Mouse (Mus musculus): ENCODE measurements at regions not wholly inside any gene's neighbourhood (a gene's known extent, or its start where the extent isn't known, plus 50 kb on each side); places are given as distances from the start of the nearest gene placed in this dataset.

GRCm38 (mm10) chr4:72524100-72524499 lies 323.4 kb upstream of the Tle1 start:
- ATAC-seq (replicated peaks; ENCODE audit: low read depth, poor library complexity, severe bottlenecking), result no peak

GRCm38 (mm10) chr4:72511220-72511619 lies 310.5 kb upstream of the Tle1 start:
- ATAC-seq (replicated peaks; ENCODE audit: low read depth, poor library complexity, severe bottlenecking), result no peak

- ATAC-seq (replicated peaks; ENCODE audit: low read depth, poor library complexity, severe bottlenecking), result no peak
Observed at GRCm38 (mm10) chr4:72481748-72482147, 281.0 kb upstream of the Tle1 start.

GRCm38 (mm10) chr4:72480535-72480934 lies 279.8 kb upstream of the Tle1 start:
- no peak for ATAC-seq (replicated peaks; ENCODE audit: low read depth, poor library complexity, severe bottlenecking)

- no peak for ATAC-seq (replicated peaks; ENCODE audit: low read depth, poor library complexity, severe bottlenecking)
Observed at GRCm38 (mm10) chr4:72469236-72469875, 268.6 kb upstream of the Tle1 start.

GRCm38 (mm10) chr4:72444177-72444770 lies 243.6 kb upstream of the Tle1 start:
- ATAC-seq (replicated peaks; ENCODE audit: low read depth, poor library complexity, severe bottlenecking), result no peak

- ATAC-seq (replicated peaks; ENCODE audit: low read depth, poor library complexity, severe bottlenecking), result no peak
Observed at GRCm38 (mm10) chr4:72437367-72437766, 236.6 kb upstream of the Tle1 start.

GRCm38 (mm10) chr4:72425316-72425715 lies 224.6 kb upstream of the Tle1 start:
- ATAC-seq (replicated peaks; ENCODE audit: low read depth, poor library complexity, severe bottlenecking), result peak; percentile 99

- ATAC-seq (replicated peaks; ENCODE audit: low read depth, poor library complexity, severe bottlenecking), result peak; percentile 62
Observed at GRCm38 (mm10) chr4:72412100-72412788, 211.5 kb upstream of the Tle1 start.

GRCm38 (mm10) chr4:72411343-72411742 lies 210.6 kb upstream of the Tle1 start:
- ATAC-seq (replicated peaks; ENCODE audit: low read depth, poor library complexity, severe bottlenecking), result peak; percentile 63

- ATAC-seq (replicated peaks; ENCODE audit: low read depth, poor library complexity, severe bottlenecking), result no peak
Observed at GRCm38 (mm10) chr4:72400759-72401158, 200.0 kb upstream of the Tle1 start.

- ATAC-seq (replicated peaks; ENCODE audit: low read depth, poor library complexity, severe bottlenecking), result no peak
Observed at GRCm38 (mm10) chr4:72391887-72392435, 191.2 kb upstream of the Tle1 start.

- no peak for ATAC-seq (replicated peaks; ENCODE audit: low read depth, poor library complexity, severe bottlenecking)
Observed at GRCm38 (mm10) chr4:72389811-72390625, 189.3 kb upstream of the Tle1 start.

GRCm38 (mm10) chr4:72384901-72385264 lies 184.2 kb upstream of the Tle1 start:
- no peak for ATAC-seq (replicated peaks; ENCODE audit: low read depth, poor library complexity, severe bottlenecking)

GRCm38 (mm10) chr4:72384259-72384900 lies 183.7 kb upstream of the Tle1 start:
- ATAC-seq (replicated peaks; ENCODE audit: low read depth, poor library complexity, severe bottlenecking), result no peak

- ATAC-seq (replicated peaks; ENCODE audit: low read depth, poor library complexity, severe bottlenecking), result no peak
Observed at GRCm38 (mm10) chr4:72383729-72384128, 183.0 kb upstream of the Tle1 start.

- ATAC-seq (replicated peaks; ENCODE audit: low read depth, poor library complexity, severe bottlenecking), result no peak
Observed at GRCm38 (mm10) chr4:72382517-72383147, 181.9 kb upstream of the Tle1 start.

- no peak for ATAC-seq (replicated peaks; ENCODE audit: low read depth, poor library complexity, severe bottlenecking)
Observed at GRCm38 (mm10) chr4:72381742-72382141, 181.0 kb upstream of the Tle1 start.

- no peak for ATAC-seq (replicated peaks; ENCODE audit: low read depth, poor library complexity, severe bottlenecking)
Observed at GRCm38 (mm10) chr4:72381116-72381515, 180.4 kb upstream of the Tle1 start.

- ATAC-seq (replicated peaks; ENCODE audit: low read depth, poor library complexity, severe bottlenecking), result no peak
Observed at GRCm38 (mm10) chr4:72379515-72379914, 178.8 kb upstream of the Tle1 start.
